Mouse (Mus musculus) small intestine, adult 2 months (tissue): ENCODE measurements around the gene Rbm20. TPM values are rescaled to one million over a fixed set of nuclear protein-coding genes. Genes with fewer than 3 reads are reported as not detected.
A peak's percentile ranks its signal among the peaks of the same experiment; 100 is the strongest.

Experiments used
- H3K27ac ChIP-seq: fragments of 200-500 bp; 2 replicates; pipeline ENCODE4 v1.5.1; 2012; ENCODE audit warnings: low read depth, low read length, control low read depth, inconsistent platforms; ENCODE audit not compliant: insufficient read depth
- H3K27me3 ChIP-seq: fragments of 200-500 bp; 2 replicates; pipeline ENCODE4 v1.6.1; 2012; ENCODE audit warnings: mild to moderate bottlenecking, moderate library complexity, low read length, inconsistent platforms; ENCODE audit not compliant: control insufficient read depth, insufficient read depth
- H3K36me3 ChIP-seq: fragments of 200-500 bp; 2 replicates; pipeline ENCODE4 v1.6.1; 2012; ENCODE audit warnings: mild to moderate bottlenecking, low read length, control low read depth, inconsistent platforms; ENCODE audit not compliant: control insufficient read depth, insufficient read depth
- H3K4me1 ChIP-seq: fragments of 200-500 bp; 2 replicates; pipeline ENCODE4 v1.6.1; 2012; ENCODE audit warnings: low read length, inconsistent platforms, mixed read lengths; ENCODE audit not compliant: control insufficient read depth, insufficient read depth, insufficient read length
- H3K4me3 ChIP-seq: fragments of 200-500 bp; 2 replicates; pipeline ENCODE4 v1.5.1; 2012; ENCODE audit warnings: low read depth, mild to moderate bottlenecking, control low read depth, inconsistent platforms, low read length, moderate library complexity
- CTCF ChIP-seq: fragments of 200-500 bp; IDR thresholded peaks from 2 replicates; pipeline ENCODE4 v1.5.1; 2012; ENCODE audit warnings: low read depth, mild to moderate bottlenecking, control low read depth, inconsistent platforms, low read length, moderate library complexity, mixed read lengths; ENCODE audit not compliant: insufficient replicate concordance, insufficient read length; ENCODE audit errors: extremely low read depth
- POLR2A ChIP-seq: fragments of 200-500 bp; IDR thresholded peaks from 2 replicates; pipeline ENCODE4 v1.6.1; 2012; ENCODE audit warnings: low read depth, mild to moderate bottlenecking, control low read depth, inconsistent platforms, low read length, moderate library complexity
- WGBS: fragments of 180-500 bp; shearing (Covaris S2); methylation state at CpG from one replicate; pipeline ENCODE4 v1.1.7; 2018; 5-methylcytosine and 5-hydroxymethylcytosine counted together
- polyA plus RNA-seq: library from polyadenylated mRNA; depleted of rRNA; stranded (reverse); fragments of >200 nt; gene quantifications from 2 replicates; pipeline ENCODE4 v1.2.3, GENCODE M21; 2012

Gene Rbm20
- polyA plus RNA-seq, 1 experiment = 0.16 TPM

DNA sequence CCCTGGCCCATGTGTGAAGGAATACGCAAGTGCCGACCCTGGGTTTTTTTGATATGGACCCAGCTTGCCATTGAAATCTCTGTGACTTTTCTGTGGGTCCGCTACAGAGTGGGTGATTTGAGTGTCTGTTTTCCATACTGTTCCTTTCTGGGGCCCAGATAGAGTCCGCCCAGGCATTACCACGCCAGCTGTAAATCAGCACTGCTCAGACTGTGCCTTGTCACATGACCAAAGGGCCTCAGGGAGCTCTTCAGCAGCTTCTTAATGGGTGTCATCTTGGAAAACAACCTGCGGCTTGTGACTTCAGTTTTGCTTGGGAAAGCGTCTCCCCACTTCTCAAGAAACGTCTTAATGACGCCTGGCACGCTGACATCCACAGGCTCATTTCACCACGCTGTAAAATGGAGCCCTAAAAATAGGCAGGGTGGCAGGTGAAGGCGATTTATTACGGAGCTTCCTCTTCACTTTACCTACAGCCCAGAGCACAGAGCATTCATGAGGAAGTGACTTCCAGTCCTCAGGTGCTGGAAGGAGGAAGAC lies 71.2 kb downstream of the Rbm20 start:
- Histone ChIP-seq H3K36me3 (no peaks in the 10 kb centered on the region), H3K4me1 (0 out of 2 replicates have a peak, but pooled peaks cover 2% of the 10 kb centered on the region), H3K27ac (no peak overlapping the region), H3K27me3 (no peaks in the 10 kb centered on the region; the same call in 1 of the 2 replicates), H3K4me3 (no peak overlapping the region)
- WGBS = 37% methylated on average over 13 of the region's 13 CpGs
- TF ChIP-seq CTCF = no peak
- no peak for TF ChIP-seq POLR2A

DNA sequence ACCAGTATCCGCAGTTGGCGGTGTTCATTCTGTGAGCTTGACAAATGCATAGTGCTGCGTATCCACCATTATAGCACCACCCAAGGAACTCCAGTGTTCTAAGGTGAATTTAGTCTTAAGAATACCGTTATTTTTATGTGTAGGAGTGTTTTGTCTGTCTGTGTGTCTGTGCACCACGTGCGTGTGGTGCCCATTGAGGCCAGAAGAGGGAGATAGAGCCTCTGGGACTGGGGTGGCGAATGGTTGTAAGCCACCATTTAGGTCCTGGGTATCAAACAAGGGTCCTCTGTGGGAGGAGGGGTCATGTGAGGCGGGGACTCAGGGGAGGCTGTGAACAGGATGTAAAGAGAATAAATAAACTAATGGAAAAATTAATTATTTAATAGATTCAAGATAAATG lies 72.2 kb downstream of the Rbm20 start:
- Histone ChIP-seq H3K4me1 (peaks cover 4% of the 10 kb centered on the region), H3K4me3 (no peak overlapping the region), H3K36me3 (no peaks in the 10 kb centered on the region), H3K27ac (no peak overlapping the region), H3K27me3 (no peaks in the 10 kb centered on the region; the same call in 1 of the 2 replicates)
- TF ChIP-seq CTCF (no peak), POLR2A (no peak)
- 98% methylated on average over 8 of the region's 8 CpGs for WGBS

DNA sequence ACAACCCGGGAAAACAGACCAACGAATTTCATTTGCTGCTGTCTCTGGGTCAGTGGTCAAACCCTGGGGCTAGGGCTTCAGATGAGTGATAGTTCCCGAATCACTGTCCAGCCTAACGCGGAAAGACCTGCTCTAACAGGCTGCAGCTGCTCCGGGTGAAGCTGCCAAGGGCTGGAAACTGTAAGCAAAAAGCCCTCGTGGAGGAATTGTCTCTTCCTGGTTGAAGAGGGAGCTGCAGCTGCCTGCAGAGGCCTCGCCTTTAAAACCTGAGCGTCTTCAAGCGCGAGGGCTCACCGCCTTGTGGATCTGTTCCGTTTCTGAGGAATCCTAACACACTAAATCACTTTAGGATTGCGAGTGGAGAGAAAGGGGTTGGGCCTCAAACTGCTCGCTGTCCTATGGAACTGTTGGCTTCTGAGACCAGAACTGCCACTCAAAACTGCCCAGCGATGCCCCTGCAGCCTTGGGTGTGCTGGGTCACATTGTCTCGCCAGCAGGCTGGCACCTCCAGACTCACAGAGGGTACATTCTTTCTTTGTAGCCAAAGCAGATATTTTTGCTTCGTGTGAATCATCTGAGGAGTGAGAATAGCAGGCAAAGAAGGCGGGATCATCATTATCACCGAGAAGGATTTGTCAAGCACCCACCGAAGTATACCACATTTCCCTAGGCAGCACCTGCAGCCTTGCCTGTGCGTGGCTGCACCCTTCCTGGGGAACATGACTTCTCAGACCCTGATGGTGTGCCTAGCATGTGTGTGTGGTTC lies 74.5 kb downstream of the Rbm20 start:
- Histone ChIP-seq H3K4me1 (peaks cover 5% of the 10 kb centered on the region), H3K4me3 (no peak overlapping the region), H3K27ac (no peak overlapping the region), H3K27me3 (no peaks in the 10 kb centered on the region; the same call in 1 of the 2 replicates), H3K36me3 (no peaks in the 10 kb centered on the region)
- 69% methylated on average over 22 of the region's 22 CpGs for WGBS
- TF ChIP-seq POLR2A (no peak), CTCF (no peak)

DNA sequence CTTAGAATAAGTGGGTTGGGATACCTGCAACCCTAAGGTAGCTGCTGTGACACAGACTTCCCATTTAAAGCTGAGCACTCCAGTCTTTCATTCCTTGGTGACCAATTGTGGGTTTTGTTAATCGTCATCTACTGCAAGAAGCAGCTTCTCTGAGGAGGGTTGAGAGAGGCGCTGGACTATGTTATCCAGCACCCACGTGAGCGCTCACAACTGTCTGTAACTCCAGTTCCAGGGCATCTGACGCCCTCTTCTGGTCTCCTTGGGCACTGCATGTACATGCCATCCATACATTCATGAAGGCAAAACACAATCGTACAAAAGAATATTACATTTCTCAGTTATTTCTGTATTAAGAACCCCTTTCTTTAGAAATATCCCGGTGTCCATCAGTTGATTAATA lies 75.9 kb downstream of the Rbm20 start:
- no peak for TF ChIP-seq POLR2A
- peak; percentile 18; the same call in 1 of the 2 replicates for TF ChIP-seq CTCF
- Histone ChIP-seq H3K27me3 (no peaks in the 10 kb centered on the region), H3K36me3 (no peaks in the 10 kb centered on the region), H3K4me3 (no peak overlapping the region), H3K27ac (no peak overlapping the region), H3K4me1 (peaks cover 5% of the 10 kb centered on the region)
- WGBS = 67% methylated on average over 7 of the region's 7 CpGs

DNA sequence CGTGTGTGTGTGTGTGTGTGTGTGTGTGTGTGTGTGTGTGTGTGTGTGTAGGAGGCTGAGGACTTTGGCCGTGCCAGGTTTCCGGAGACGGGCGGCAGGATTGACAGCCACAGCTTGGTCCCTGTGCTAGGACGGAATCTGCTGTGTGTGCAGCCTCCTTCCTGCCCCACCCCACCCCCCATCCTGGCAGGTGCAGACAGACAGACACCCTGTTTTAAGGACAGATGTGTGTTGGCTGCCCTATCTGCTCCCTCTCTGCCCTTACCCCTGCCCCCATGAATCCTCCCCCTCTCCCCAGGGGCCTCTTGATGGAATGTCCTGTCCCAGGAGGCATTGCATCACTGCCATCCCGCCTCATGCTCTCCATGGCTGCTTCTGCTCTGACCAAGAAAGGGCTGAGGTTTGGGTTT lies 77.3 kb downstream of the Rbm20 start:
- Histone ChIP-seq H3K36me3 (no peaks in the 10 kb centered on the region), H3K27me3 (no peaks in the 10 kb centered on the region), H3K4me1 (peaks cover 5% of the 10 kb centered on the region), H3K27ac (no peak overlapping the region), H3K4me3 (no peak overlapping the region)
- 29% methylated on average over 7 of the region's 7 CpGs for WGBS
- TF ChIP-seq POLR2A = no peak
- TF ChIP-seq CTCF = no peak

DNA sequence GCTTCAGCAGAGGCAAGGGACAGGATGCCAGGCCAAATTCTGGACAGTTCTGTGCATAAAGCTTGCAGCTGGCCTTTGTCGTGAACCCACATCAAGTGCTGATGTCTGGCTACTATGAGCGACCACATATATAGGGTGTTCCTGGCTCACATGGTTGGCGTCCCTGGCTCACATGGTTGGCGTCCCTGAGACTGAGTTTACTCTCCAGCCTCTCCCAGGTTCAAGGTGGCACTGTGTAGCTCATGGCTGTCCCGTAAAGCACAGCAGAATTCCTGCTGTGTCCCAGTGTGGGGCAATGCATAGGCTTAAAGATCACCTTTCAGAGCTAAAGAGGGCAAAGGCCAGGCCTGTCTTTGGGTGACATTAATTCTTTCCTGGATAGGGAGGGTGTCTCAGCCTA lies 78.2 kb downstream of the Rbm20 start:
- Histone ChIP-seq H3K4me3 (no peak overlapping the region), H3K36me3 (no peaks in the 10 kb centered on the region), H3K27ac (no peak overlapping the region), H3K27me3 (no peaks in the 10 kb centered on the region), H3K4me1 (peaks cover 8% of the 10 kb centered on the region)
- no peak for TF ChIP-seq POLR2A
- TF ChIP-seq CTCF = no peak
- 82% methylated on average over 5 of the region's 5 CpGs for WGBS

DNA sequence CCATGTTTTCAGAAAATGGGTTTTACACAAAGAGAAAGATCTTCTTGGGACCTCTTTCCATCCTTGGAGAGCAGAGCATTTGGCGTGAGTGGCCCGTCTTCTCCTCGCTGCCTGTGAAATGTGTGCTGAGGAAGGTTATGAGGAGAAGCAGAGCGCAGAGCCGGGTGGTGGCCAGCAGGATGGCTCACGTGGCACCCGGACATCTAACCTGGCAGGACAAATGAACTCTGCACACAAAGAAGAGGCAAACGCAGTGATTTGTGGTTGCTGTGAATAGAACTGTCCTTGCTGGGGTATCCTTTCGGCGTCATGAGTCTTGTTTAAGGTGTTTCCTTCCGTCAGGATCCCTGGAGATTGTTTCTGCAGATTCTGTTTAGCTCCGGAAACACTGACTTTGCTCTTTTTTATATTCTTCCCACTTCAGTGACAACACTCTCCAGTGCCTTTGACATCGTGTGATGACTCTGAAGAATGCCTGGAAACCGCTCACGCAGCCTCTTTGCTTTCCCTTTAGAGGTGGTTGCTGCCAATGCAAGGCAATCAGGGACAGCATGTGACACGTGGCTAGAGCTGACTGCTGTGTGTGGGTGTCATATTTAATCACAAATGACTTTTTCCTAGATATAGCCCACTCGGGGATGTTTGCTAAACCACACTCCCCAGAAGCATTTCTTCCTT lies 80.5 kb downstream of the Rbm20 start:
- no peaks in the 10 kb centered on the region for H3K27me3 ChIP-seq
- WGBS = 84% methylated on average over 17 of the region's 17 CpGs
- no peak overlapping the region for H3K4me3 ChIP-seq
- H3K4me1 ChIP-seq = peaks cover 9% of the 10 kb centered on the region
- no peaks in the 10 kb centered on the region for H3K36me3 ChIP-seq
- TF ChIP-seq POLR2A (no peak), CTCF (no peak)
- H3K27ac ChIP-seq = no peak overlapping the region
